Mouse (Mus musculus) embryonic fibroblast, embryonic 13.5 days (primary cell): ENCODE measurements around the gene Cyp19a1. TPM values are rescaled to one million over a fixed set of nuclear protein-coding genes. Genes with fewer than 3 reads are reported as not detected.

Experiments
- H3K27ac ChIP-seq: 2 replicates; pipeline ENCODE4 v1.5.1; 2012; ENCODE audit warnings: low read length, control low read depth, inconsistent platforms; ENCODE audit not compliant: insufficient read depth
- H3K4me1 ChIP-seq: 2 replicates; pipeline ENCODE4 v1.6.1; 2011; ENCODE audit warnings: low read length; ENCODE audit not compliant: control insufficient read depth, insufficient read depth
- H3K4me3 ChIP-seq: 2 replicates; pipeline ENCODE4 v1.5.1; 2011; ENCODE audit warnings: mild to moderate bottlenecking, control low read depth, low read length; ENCODE audit not compliant: insufficient read depth
- CTCF ChIP-seq: IDR thresholded peaks from 2 replicates; pipeline ENCODE4 v1.5.1; 2011; ENCODE audit warnings: mild to moderate bottlenecking, control low read depth, low read length, moderate library complexity, borderline replicate concordance; ENCODE audit not compliant: insufficient read depth
- POLR2A ChIP-seq: IDR thresholded peaks from 2 replicates; pipeline ENCODE4 v1.6.1; 2011; ENCODE audit warnings: low read depth, mild to moderate bottlenecking, control low read depth, low read length, moderate library complexity
- polyA plus RNA-seq: library from polyadenylated mRNA; stranded (reverse); fragments of >200 nt; gene quantifications from 2 replicates; pipeline ENCODE4 v1.2.4, GENCODE M21; 2011; ENCODE audit warnings: low read depth; ENCODE audit not compliant: missing spikeins, insufficient read length

Cyp19a1 gene
- polyA plus RNA-seq, 1 experiment: not detected

DNA sequence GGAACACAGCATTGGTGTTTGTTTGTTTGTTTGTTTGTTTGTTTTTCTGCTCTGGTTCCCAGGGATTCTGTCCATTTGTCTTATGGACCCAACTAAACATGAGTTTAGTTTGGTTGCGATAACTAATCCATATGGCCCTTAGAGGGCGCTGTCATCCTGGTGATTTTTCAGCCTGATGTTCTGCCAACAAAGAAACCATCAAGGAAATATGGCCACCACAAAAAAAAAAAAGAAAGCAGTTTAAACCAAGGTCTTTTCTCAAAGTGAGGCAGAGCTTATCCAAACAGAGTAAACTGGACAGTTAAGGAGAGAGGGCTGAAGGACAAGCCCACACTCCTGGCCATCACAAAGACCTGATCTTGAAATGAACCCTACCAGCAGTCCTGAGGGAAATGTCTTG is 86.6 kb downstream of the Cyp19a1 start:
- Histone ChIP-seq H3K4me3 (no peak overlapping the region), H3K4me1 (no peaks in the 10 kb centered on the region), H3K27ac (no peak overlapping the region)
- no peak for TF ChIP-seq POLR2A
- no peak for TF ChIP-seq CTCF

DNA sequence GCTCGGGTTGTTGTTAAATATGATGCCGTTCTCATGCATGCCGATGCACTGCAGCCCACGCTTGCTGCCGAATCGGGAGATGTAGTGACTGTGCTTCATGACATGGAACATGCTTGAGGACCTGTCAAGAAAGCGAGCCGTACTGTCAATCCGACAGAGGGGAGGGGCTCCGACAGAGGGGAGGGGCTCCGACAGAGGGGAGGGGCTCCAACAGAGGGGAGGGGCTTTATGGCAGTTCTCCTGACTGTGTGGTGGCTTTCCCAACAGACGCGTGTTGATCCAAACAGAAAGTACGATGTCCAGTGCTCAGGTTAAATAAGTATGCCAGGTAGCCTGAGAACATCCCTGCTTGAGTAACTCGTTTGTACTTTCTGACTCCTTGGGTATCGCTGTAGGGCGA is 87.7 kb downstream of the Cyp19a1 start:
- no peak overlapping the region for H3K27ac ChIP-seq
- no peak overlapping the region for H3K4me3 ChIP-seq
- TF ChIP-seq POLR2A (no peak), CTCF (no peak)
- no peaks in the 10 kb centered on the region for H3K4me1 ChIP-seq

DNA sequence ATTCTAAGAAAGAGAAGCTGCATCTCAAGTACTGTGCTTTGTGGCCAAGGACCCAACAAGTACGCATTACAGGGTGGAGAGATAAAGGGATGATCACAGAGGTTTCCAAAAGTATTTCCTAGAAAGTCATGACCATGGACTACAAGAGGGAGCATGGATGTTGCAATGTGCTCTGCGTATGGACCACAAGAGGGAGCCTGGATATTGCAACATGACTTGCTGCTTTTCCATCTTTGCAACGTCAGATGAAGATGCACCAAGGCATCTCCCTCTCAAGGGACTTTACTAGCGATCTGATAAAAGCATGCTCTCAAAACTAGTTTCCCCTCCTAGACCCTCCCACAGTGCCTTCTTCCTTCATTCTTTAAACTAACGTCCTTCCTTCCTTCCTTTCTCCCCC is 98.4 kb downstream of the Cyp19a1 start:
- Histone ChIP-seq H3K4me3 (no peak overlapping the region), H3K27ac (no peak overlapping the region), H3K4me1 (no peaks in the 10 kb centered on the region)
- TF ChIP-seq CTCF: peak; percentile 56; the same call in 1 of the 2 replicates
- no peak for TF ChIP-seq POLR2A

DNA sequence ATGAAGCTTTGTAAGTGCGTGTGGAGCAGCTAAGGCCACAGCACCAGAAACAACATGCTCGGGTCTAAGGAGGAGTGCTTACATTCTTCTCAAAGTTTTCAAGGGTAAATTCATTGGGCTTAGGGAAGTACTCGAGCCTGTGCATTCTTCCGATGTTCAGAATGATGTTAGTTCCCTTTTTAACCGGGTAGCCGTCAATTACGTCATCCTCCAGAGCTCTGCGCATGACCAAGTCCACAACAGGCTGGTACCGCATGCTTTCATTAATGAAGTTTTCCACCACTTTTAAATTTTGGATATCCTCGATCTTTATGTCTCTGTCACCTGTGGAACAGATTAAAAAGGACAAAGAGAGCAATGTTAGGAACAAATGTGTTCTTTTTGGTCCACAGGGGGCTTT is 99.5 kb downstream of the Cyp19a1 start:
- H3K4me3 ChIP-seq: no peak overlapping the region
- no peak overlapping the region for H3K27ac ChIP-seq
- TF ChIP-seq POLR2A: no peak
- no peak for TF ChIP-seq CTCF
- no peaks in the 10 kb centered on the region for H3K4me1 ChIP-seq

DNA sequence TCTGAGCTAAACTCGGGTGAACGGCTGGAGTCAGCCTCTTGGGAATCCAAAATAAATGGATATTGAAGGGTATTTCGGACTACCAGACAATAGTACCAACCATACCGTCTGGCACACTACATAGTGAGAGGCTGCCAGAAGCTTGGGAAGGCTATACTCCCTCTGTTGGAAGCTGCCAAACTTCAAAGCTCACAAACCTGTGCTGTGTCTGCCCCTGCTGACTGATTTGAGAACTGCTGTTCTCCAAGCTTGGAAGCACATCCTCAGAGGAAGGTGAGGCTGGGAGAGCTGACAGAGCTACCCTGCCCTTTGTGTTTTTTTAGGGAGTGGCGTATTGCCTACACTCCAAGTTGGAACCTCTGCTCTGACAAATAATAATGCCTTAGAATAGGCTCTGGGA is 104.8 kb downstream of the Cyp19a1 start:
- H3K4me3 ChIP-seq: no peak overlapping the region
- H3K27ac ChIP-seq: no peak overlapping the region
- no peaks in the 10 kb centered on the region for H3K4me1 ChIP-seq
- TF ChIP-seq POLR2A (no peak), CTCF (no peak)

DNA sequence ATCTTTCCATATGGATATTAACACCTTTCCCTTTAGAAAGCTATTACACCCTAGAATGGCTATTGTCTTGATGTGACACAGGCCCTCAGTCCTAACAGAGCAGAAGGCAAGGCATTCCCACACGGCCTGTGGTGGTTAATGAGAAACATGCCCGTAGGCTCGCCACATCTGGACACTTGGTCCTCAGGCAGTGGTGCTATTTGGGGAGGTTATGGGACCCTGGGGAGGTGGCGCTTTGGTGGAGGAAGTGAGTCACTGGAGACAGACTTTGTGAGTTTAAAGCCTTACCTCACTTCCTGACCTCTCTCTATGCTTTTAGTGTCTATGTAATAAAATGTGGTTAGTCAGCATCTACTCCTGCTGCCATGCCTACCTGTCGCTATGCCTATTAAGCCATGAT is 114.2 kb downstream of the Cyp19a1 start:
- Histone ChIP-seq H3K4me3 (no peak overlapping the region), H3K27ac (peak overlapping the region; percentile 29; the same call in 1 of the 2 replicates), H3K4me1 (peaks cover 5% of the 10 kb centered on the region)
- no peak for TF ChIP-seq CTCF
- TF ChIP-seq POLR2A: no peak

DNA sequence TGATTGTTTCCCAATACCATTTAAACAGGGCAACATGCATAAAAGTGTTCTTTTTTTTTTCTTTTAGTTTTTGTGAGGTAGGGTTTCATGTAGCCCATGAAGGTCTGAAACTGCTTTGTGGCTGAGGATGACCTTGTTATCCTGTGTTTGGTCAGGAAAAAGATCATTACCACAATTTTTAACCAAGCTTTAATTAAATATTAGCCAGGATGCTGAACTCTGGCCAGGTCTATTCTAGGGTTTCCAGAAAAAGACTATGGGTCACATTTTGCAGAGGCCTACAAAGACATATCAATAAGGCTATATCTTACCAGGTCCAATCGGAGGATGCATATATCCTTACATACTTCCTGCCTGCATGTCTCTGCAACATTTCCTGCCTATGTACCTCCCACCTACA is 128.7 kb downstream of the Cyp19a1 start:
- peaks cover 2% of the 10 kb centered on the region for H3K4me1 ChIP-seq
- no peak overlapping the region for H3K4me3 ChIP-seq
- TF ChIP-seq CTCF (no peak), POLR2A (no peak)
- H3K27ac ChIP-seq: no peak overlapping the region

Other genes with a start within 250 kb of the Cyp19a1 start
- gene Tnfaip8l3, start 199.7 kb downstream of the Cyp19a1 start, polyA plus RNA-seq: 0.25 and 1.1 TPM in 2 replicates
- gene Gldn, start 18.4 kb upstream of the Cyp19a1 start, polyA plus RNA-seq: 6.7 and 7.6 TPM in 2 replicates
- 6.0 and 6.4 TPM in 2 replicates for gene Dmxl2, start 233.5 kb upstream of the Cyp19a1 start, polyA plus RNA-seq